Mouse (Mus musculus): ENCODE measurements around the gene Fam83e.

The Fam83e gene

DNA sequence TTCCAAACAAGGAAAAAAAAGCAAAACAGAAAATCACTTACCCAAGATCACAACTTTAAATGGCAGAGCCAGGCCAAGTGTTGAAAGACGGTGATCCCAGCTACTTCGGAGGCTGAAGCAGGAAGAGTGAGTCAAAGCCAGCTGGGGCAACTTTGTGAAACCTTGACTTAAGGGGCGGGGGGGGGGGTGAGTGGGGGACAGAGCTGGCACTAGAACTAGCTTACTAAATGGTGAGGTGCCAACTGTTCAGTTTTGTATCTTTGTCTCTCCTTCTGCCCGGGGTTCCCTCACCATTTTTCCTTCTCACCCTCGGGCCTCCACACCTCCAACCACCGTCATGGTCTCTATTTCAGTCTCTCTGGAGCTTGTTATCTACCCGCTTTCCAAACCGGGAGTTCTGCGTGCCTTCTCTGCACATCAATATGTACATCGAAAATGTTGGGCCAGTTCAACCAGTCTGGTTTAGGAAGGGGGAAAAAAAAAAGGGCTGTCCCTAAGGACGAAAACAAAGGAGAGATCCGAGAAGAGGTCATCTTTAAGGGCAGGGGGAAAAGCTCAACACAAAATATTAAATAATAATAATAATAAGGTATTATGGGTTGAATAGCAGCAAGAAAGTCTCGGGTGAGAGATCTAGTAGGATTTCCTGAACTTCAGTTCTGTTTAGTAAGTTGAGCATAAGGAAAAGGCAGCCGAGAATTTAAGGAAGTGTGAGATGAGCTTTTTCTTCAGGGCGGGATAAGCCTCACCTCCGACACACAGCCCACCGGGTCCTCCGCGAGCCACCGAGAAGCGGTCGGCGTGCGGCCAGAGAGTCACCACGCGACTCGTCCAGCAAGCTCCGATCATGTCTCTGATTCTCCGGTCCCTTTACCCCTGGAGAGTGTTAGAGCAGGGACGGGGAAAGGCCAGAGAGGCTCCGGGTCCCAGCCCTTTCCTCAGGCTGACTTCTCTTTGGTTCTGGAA, 3.8 kb upstream of the Fam83e start:
- no peak for DNase-seq (ENCODE audit: low read depth, low spot score)
- no peaks in the 10 kb centered on the region for H3K27me3 ChIP-seq (ENCODE audit: control insufficient read depth, insufficient read depth, low read length, poor library complexity, severe bottlenecking)
- peaks cover 15% of the 10 kb centered on the region for H3K36me3 ChIP-seq (ENCODE audit: control insufficient read depth, insufficient read depth, low read length, poor library complexity, severe bottlenecking)

- Histone ChIP-seq H3K36me3 (ENCODE audit: control insufficient read depth, insufficient read depth, low read length, poor library complexity, severe bottlenecking) (peaks cover 11% of the 10 kb centered on the region), H3K27me3 (ENCODE audit: control insufficient read depth, insufficient read depth, low read length, poor library complexity, severe bottlenecking) (no peaks in the 10 kb centered on the region)
- DNase-seq (ENCODE audit: low read depth, low spot score): peak; percentile 99
These were observed 3.1 kb upstream of the Fam83e start, which contains the start of gene Sphk2 for GRCm38 (mm10) chr7:45717918-45718297. Gene Sphk2 (minus strand): TSS chr7:45718002.

- H3K27me3 ChIP-seq (ENCODE audit: control insufficient read depth, insufficient read depth, low read length, poor library complexity, severe bottlenecking): no peaks in the 10 kb centered on the region
- DNase-seq (ENCODE audit: low read depth, low spot score): no peak
These were observed 2.7 kb upstream of the Fam83e start for GRCm38 (mm10) chr7:45718331-45718730.

GRCm38 (mm10) chr7:45719180-45719579, 1.8 kb upstream of the Fam83e start:
- Histone ChIP-seq H3K36me3 (ENCODE audit: control insufficient read depth, insufficient read depth, low read length, poor library complexity, severe bottlenecking) (peaks cover 9% of the 10 kb centered on the region), H3K27me3 (ENCODE audit: control insufficient read depth, insufficient read depth, low read length, poor library complexity, severe bottlenecking) (no peaks in the 10 kb centered on the region)
- DNase-seq (ENCODE audit: low read depth, low spot score): no peak

More at GRCm38 (mm10) chr7:45718331-45718730, 2.7 kb upstream of the Fam83e start:
- peaks cover 9% of the 10 kb centered on the region for H3K36me3 ChIP-seq (ENCODE audit: control insufficient read depth, insufficient read depth, low read length, poor library complexity, severe bottlenecking)

DNA sequence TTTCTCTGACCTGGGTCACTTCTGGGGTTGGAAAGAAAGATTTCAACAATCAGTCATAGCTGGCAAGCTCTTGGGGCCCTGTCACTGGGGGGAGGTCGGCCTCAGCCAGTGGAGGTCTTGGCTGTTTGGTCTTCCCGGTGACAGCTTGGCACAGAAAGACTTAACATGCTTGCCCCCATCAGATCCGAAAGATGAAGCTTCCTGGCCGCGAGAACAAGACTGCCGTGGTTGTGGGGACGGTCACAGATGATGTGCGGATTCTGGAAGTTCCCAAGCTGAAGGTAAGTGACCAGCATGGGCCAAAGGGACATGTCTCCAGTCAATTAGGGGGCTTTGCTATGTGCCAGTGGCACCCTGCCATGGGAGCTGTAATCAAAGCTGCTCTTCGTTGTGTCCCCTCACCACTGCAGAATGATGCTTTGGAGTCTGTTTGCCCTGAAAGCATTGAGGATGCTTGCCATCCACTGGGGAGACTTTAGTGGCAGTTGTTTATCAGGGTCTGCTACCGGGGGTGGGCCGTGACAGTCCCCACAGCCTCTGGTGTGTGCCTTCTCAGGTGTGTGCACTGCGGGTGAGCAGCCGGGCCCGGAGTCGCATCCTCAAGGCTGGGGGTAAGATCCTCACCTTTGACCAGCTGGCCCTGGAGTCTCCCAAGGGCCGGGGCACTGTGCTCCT, 1.1 kb upstream of the Fam83e start:
- no peaks in the 10 kb centered on the region for H3K27me3 ChIP-seq (ENCODE audit: control insufficient read depth, insufficient read depth, low read length, poor library complexity, severe bottlenecking)
- no peak for DNase-seq (ENCODE audit: low read depth, low spot score)
- peaks cover 9% of the 10 kb centered on the region for H3K36me3 ChIP-seq (ENCODE audit: control insufficient read depth, insufficient read depth, low read length, poor library complexity, severe bottlenecking)

GRCm38 (mm10) chr7:45721234-45721571, 191 bp downstream of the Fam83e start:
- DNase-seq (ENCODE audit: low read depth, low spot score): no peak
- peaks cover 9% of the 10 kb centered on the region for H3K36me3 ChIP-seq (ENCODE audit: control insufficient read depth, insufficient read depth, low read length, poor library complexity, severe bottlenecking)
- no peaks in the 10 kb centered on the region for H3K27me3 ChIP-seq (ENCODE audit: control insufficient read depth, insufficient read depth, low read length, poor library complexity, severe bottlenecking)

- Histone ChIP-seq H3K36me3 (ENCODE audit: control insufficient read depth, insufficient read depth, low read length, poor library complexity, severe bottlenecking) (peaks cover 9% of the 10 kb centered on the region), H3K27me3 (ENCODE audit: control insufficient read depth, insufficient read depth, low read length, poor library complexity, severe bottlenecking) (no peaks in the 10 kb centered on the region)
- DNase-seq (ENCODE audit: low read depth, low spot score): no peak
These were observed 783 bp downstream of the Fam83e start for GRCm38 (mm10) chr7:45721642-45722347.

- H3K36me3 ChIP-seq (ENCODE audit: control insufficient read depth, insufficient read depth, low read length, poor library complexity, severe bottlenecking): peaks cover 9% of the 10 kb centered on the region
- no peak for DNase-seq (ENCODE audit: low read depth, low spot score)
- no peaks in the 10 kb centered on the region for H3K27me3 ChIP-seq (ENCODE audit: control insufficient read depth, insufficient read depth, low read length, poor library complexity, severe bottlenecking)
These were observed 1.3 kb downstream of the Fam83e start for GRCm38 (mm10) chr7:45722348-45722713.

DNA sequence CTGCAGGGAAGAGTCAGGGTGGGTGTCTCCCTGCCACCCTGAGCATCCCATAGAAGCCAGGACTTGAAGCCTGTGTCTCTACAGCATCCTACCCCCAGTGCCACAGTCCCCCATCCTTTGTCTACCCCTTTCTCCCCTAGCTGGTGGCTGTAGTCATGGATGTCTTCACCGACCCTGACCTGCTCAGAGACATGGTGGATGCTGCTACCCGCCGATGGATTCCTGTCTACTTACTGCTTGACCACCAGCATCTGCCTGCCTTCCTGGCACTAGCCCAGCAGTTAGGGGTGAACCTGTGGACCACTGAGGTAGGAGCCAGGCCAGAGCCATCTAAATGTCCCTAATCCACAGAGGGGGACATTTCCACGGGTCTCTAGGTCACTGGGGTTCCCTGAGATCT, 2.3 kb downstream of the Fam83e start:
- Histone ChIP-seq H3K36me3 (ENCODE audit: control insufficient read depth, insufficient read depth, low read length, poor library complexity, severe bottlenecking) (peaks cover 9% of the 10 kb centered on the region), H3K27me3 (ENCODE audit: control insufficient read depth, insufficient read depth, low read length, poor library complexity, severe bottlenecking) (no peaks in the 10 kb centered on the region)
- DNase-seq (ENCODE audit: low read depth, low spot score): no peak

DNA sequence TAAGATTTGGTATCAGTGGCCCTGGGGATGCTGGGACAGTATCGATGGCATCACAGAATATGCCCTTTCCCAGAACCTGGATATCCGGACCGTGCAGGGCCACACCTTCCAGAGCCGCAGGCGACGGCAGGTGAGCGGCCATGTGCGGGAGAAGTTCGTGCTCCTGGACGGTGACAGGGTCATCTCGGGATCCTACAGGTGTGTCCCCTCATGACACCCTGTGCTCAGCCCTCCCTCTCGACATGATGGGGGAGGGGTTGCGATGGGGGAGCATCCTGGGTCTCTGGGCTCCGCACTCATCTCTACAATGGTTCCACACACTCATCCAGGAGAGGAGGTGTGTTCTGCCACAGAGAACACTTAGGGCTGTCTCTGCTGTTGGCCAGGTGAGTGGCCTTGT, 2.8 kb downstream of the Fam83e start:
- DNase-seq (ENCODE audit: low read depth, low spot score): no peak
- Histone ChIP-seq H3K27me3 (ENCODE audit: control insufficient read depth, insufficient read depth, low read length, poor library complexity, severe bottlenecking) (no peaks in the 10 kb centered on the region), H3K36me3 (ENCODE audit: control insufficient read depth, insufficient read depth, low read length, poor library complexity, severe bottlenecking) (peaks cover 9% of the 10 kb centered on the region)

DNA sequence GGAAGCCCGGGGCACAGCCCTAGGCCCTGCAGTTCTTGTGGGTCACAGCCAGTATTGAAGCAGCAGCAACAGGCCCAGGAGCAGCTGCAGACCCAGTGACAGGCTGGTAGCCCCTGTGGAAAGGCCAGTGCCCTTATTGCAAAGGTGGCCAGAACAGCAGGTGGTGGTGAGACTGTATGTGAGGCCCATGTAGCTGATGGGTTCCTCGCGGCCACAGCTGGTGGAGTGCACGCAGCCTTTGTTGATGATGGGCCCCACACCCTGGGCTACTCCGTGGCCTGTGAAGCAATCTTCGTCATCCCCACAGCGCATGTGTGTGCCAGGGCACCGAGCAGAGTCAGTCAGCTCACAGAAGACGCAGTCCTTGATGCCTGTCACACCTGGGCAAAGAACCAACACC, 4.1 kb downstream of the Fam83e start:
- no peak for DNase-seq (ENCODE audit: low read depth, low spot score)
- H3K36me3 ChIP-seq (ENCODE audit: control insufficient read depth, insufficient read depth, low read length, poor library complexity, severe bottlenecking): peaks cover 3% of the 10 kb centered on the region
- H3K27me3 ChIP-seq (ENCODE audit: control insufficient read depth, insufficient read depth, low read length, poor library complexity, severe bottlenecking): no peaks in the 10 kb centered on the region

- DNase-seq (ENCODE audit: low read depth, low spot score): no peak
- H3K36me3 ChIP-seq (ENCODE audit: control insufficient read depth, insufficient read depth, low read length, poor library complexity, severe bottlenecking): peaks cover 2% of the 10 kb centered on the region
- no peaks in the 10 kb centered on the region for H3K27me3 ChIP-seq (ENCODE audit: control insufficient read depth, insufficient read depth, low read length, poor library complexity, severe bottlenecking)
These were observed 4.7 kb downstream of the Fam83e start, which contains the start of gene Spaca4 for GRCm38 (mm10) chr7:45725713-45726112. Gene Spaca4 (minus strand): TSS chr7:45725813.

GRCm38 (mm10) chr7:45726419-45726818, 5.4 kb downstream of the Fam83e start:
- no peaks in the 10 kb centered on the region for H3K27me3 ChIP-seq (ENCODE audit: control insufficient read depth, insufficient read depth, low read length, poor library complexity, severe bottlenecking)
- DNase-seq (ENCODE audit: low read depth, low spot score): no peak
- no peaks in the 10 kb centered on the region; the same call in 1 of the 2 replicates for H3K36me3 ChIP-seq (ENCODE audit: control insufficient read depth, insufficient read depth, low read length, poor library complexity, severe bottlenecking)

DNA sequence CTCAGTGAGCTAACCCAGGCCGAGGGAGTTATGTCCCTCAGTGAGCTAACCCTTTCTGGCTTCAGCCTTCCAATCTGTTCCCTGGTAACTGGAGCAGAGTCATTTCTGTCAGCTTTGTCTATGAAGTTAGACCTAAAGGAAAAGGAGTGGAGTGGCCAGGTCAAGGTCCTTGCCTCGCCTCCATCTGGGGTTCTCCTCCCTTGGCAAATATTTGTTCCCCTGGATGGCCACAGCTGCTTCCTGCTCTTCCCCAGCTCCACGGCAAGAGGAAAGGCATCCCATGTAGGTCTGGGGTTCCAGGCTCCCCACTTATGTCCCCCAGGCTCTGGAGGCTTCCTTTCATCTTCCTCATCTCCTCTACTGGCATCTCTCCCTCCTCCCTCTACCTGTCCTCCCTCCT, 6.6 kb downstream of the Fam83e start:
- no peaks in the 10 kb centered on the region; the same call in 1 of the 2 replicates for H3K36me3 ChIP-seq (ENCODE audit: control insufficient read depth, insufficient read depth, low read length, poor library complexity, severe bottlenecking)
- no peaks in the 10 kb centered on the region for H3K27me3 ChIP-seq (ENCODE audit: control insufficient read depth, insufficient read depth, low read length, poor library complexity, severe bottlenecking)
- no peak for DNase-seq (ENCODE audit: low read depth, low spot score)
